Mouse (Mus musculus) bone marrow macrophage, adult 2 months (primary cell): ENCODE measurements around the gene Dnajc6.

Source experiments
- CTCF ChIP-seq: IDR thresholded peaks from 2 replicates; pipeline ENCODE4 v1.5.1; 2012; ENCODE audit warnings: low read depth, mild to moderate bottlenecking, low read length, moderate library complexity
- POLR2A ChIP-seq: IDR thresholded peaks from 2 replicates; pipeline ENCODE4 v1.6.1; 2012; ENCODE audit warnings: mild to moderate bottlenecking, low read depth, low read length, borderline replicate concordance

DNA sequence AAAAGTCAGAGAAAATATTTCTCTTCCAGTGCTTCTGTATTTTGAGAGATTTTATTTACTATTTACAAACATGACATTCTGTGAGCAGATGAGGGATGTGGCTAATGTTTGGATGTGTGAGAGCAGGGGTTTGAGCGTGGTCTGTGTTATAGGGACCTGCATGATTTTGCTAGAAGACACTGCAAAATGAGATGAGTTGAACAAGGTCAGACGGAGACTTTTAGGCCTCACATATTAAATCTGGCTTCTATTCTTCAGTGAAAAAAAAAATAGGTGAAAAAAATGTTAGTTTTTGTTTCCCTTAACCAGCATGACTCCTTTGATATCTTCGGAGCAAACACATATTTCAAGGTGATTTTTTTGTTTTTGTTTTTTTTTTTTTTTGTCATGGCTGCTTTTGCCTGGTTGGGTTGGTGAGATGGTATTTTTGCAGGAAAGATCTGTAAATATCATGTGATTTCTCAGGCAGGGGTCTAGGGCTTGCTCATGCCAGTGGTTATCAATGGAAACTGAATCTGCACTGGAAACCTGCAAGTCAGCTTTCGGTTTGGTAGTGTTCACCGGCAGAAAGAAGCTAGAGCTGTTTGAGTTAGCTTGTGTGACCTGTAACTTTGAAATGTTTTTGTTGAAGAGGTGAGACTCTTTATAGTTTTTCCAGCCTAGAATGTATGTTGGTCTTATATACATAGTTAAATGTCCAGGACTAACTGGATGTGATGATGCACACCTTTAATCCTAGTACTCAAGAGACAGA is 15.5 kb downstream of the Dnajc6 start:
- TF ChIP-seq POLR2A (no peak), CTCF (no peak)
